Mouse (Mus musculus) limb, embryonic 14.5 days (tissue): ENCODE measurements at regions not wholly inside any gene's neighbourhood (a gene's known extent, or its start where the extent isn't known, plus 50 kb on each side); places are given as distances from the start of the nearest gene placed in this dataset.

Experiments used
- ATAC-seq: fragments of 200-750 bp; cut with Nextera tagmentation; 2 replicates; pipeline ENCODE4 v1.8.0; 2017; ENCODE audit warnings: low read depth, moderate number of reproducible peaks, moderate TSS enrichment; ENCODE audit not compliant: low FRiP score
- DNase-seq: peaks from one replicate; pipeline ENCODE4 v3.0.0-alpha.2; 2015; ENCODE audit warnings: low spot score
- H3K27ac ChIP-seq: fragments of 300-500 bp; sonication (generic); replicated peaks from 2 replicates; pipeline ENCODE4 v1.5.1; 2014; ENCODE audit warnings: low read depth, mild to moderate bottlenecking, low read length, moderate library complexity, mixed read lengths
- H3K27me3 ChIP-seq: fragments of 300-500 bp; sonication (generic); 2 replicates; pipeline ENCODE4 v1.6.1; 2014; ENCODE audit warnings: low read length, mixed read lengths; ENCODE audit not compliant: control insufficient read depth, insufficient read depth
- H3K36me3 ChIP-seq: fragments of 300-500 bp; sonication (generic); 2 replicates; pipeline ENCODE4 v1.6.1; 2014; ENCODE audit warnings: mild to moderate bottlenecking, low read length, moderate library complexity, mixed read lengths; ENCODE audit not compliant: control insufficient read depth, insufficient read depth
- H3K4me1 ChIP-seq: fragments of 300-500 bp; sonication (generic); 2 replicates; pipeline ENCODE4 v1.6.1; 2014; ENCODE audit warnings: antibody characterized with exemption, low read length, mixed read lengths; ENCODE audit not compliant: control insufficient read depth, insufficient read depth
- H3K4me2 ChIP-seq: fragments of 300-500 bp; sonication (generic); replicated peaks from 2 replicates; pipeline ENCODE4 v1.6.1; 2014; ENCODE audit warnings: low read depth, mild to moderate bottlenecking, low read length, moderate library complexity; ENCODE audit not compliant: severe bottlenecking
- H3K4me3 ChIP-seq: fragments of 300-500 bp; sonication (generic); replicated peaks from 2 replicates; pipeline ENCODE4 v1.5.1; 2014; ENCODE audit warnings: low read length
- H3K9ac ChIP-seq: fragments of 300-500 bp; sonication (generic); 2 replicates; pipeline ENCODE4 v1.6.1; 2014; ENCODE audit warnings: mild to moderate bottlenecking, low read depth, low read length, moderate library complexity; ENCODE audit not compliant: severe bottlenecking
- H3K9me3 ChIP-seq: fragments of 300-500 bp; sonication (generic); 2 replicates; pipeline ENCODE4 v1.6.1; 2016; ENCODE audit warnings: low read length; ENCODE audit not compliant: control insufficient read depth
- POLR2A ChIP-seq: fragments of 200-500 bp; IDR thresholded peaks from 2 replicates; pipeline ENCODE4 v1.8.0; 2012; ENCODE audit warnings: inconsistent platforms, mild to moderate bottlenecking, moderate library complexity, borderline replicate concordance; ENCODE audit not compliant: insufficient read depth, insufficient read length; ENCODE audit errors: extremely low read depth
- WGBS: fragments of 180-500 bp; shearing (Covaris S2); extraction: QIAGEN DNeasy Blood & Tissue Kit; methylation state at CpG from one replicate; pipeline ENCODE4 v1.1.7; 2014; 5-methylcytosine and 5-hydroxymethylcytosine counted together

GRCm38 (mm10) chr9:120770886-120771285 is 158.1 kb upstream of the Ctnnb1 start:
- no peak overlapping the region for H3K4me2 ChIP-seq
- H3K4me1 ChIP-seq, result peaks cover 17% of the 10 kb centered on the region
- DNase-seq, result peak; percentile 39
- TF ChIP-seq POLR2A, result no peak
- H3K4me3 ChIP-seq, result no peak overlapping the region
- no peaks in the 10 kb centered on the region for H3K9me3 ChIP-seq
- H3K27ac ChIP-seq, result no peak overlapping the region
- no peaks in the 10 kb centered on the region for H3K36me3 ChIP-seq
- no peaks in the 10 kb centered on the region for H3K27me3 ChIP-seq
- WGBS, result 33% methylated on average over 1 of the region's 1 CpGs
- no peak overlapping the region for H3K9ac ChIP-seq
- no peak for ATAC-seq

GRCm38 (mm10) chr9:120771896-120772530 is 157.0 kb upstream of the Ctnnb1 start:
- peaks cover 17% of the 10 kb centered on the region for H3K4me1 ChIP-seq
- DNase-seq, result no peak
- WGBS, result 52% methylated on average over 4 of the region's 4 CpGs
- no peaks in the 10 kb centered on the region for H3K27me3 ChIP-seq
- no peaks in the 10 kb centered on the region for H3K36me3 ChIP-seq
- H3K4me3 ChIP-seq, result no peak overlapping the region
- no peaks in the 10 kb centered on the region for H3K9me3 ChIP-seq
- no peak overlapping the region for H3K9ac ChIP-seq
- no peak overlapping the region for H3K27ac ChIP-seq
- H3K4me2 ChIP-seq, result no peak overlapping the region
- no peak for TF ChIP-seq POLR2A
- ATAC-seq, result no peak

GRCm38 (mm10) chr9:120774251-120774650 is 154.8 kb upstream of the Ctnnb1 start:
- ATAC-seq, result no peak
- Histone ChIP-seq H3K4me1 (peaks cover 11% of the 10 kb centered on the region), H3K9me3 (no peaks in the 10 kb centered on the region), H3K36me3 (no peaks in the 10 kb centered on the region), H3K27ac (no peak overlapping the region), H3K4me2 (no peak overlapping the region), H3K4me3 (no peak overlapping the region), H3K27me3 (no peaks in the 10 kb centered on the region), H3K9ac (no peak overlapping the region)
- DNase-seq, result no peak
- WGBS, result 90% methylated on average over 1 of the region's 1 CpGs
- TF ChIP-seq POLR2A, result no peak

GRCm38 (mm10) chr9:120774772-120775171 is 154.2 kb upstream of the Ctnnb1 start:
- no peak overlapping the region for H3K27ac ChIP-seq
- no peak overlapping the region for H3K9ac ChIP-seq
- ATAC-seq (no peak), DNase-seq (no peak)
- no peak overlapping the region for H3K4me2 ChIP-seq
- H3K4me3 ChIP-seq, result no peak overlapping the region
- H3K36me3 ChIP-seq, result no peaks in the 10 kb centered on the region
- H3K9me3 ChIP-seq, result no peaks in the 10 kb centered on the region
- no peak for TF ChIP-seq POLR2A
- peaks cover 7% of the 10 kb centered on the region for H3K4me1 ChIP-seq
- H3K27me3 ChIP-seq, result no peaks in the 10 kb centered on the region
- WGBS, result 36% methylated on average over 1 of the region's 1 CpGs

GRCm38 (mm10) chr9:120775721-120776120 is 153.3 kb upstream of the Ctnnb1 start:
- TF ChIP-seq POLR2A, result no peak
- Histone ChIP-seq H3K4me3 (no peak overlapping the region), H3K4me2 (no peak overlapping the region), H3K36me3 (no peaks in the 10 kb centered on the region), H3K27ac (no peak overlapping the region), H3K9me3 (no peaks in the 10 kb centered on the region), H3K4me1 (no peaks in the 10 kb centered on the region), H3K27me3 (no peaks in the 10 kb centered on the region), H3K9ac (no peak overlapping the region)
- WGBS, result 82% methylated on average over 3 of the region's 3 CpGs
- DNase-seq, result no peak
- ATAC-seq, result no peak
